ENCODE assay signal across 17 mouse cellular contexts in the genomic region with DNA sequence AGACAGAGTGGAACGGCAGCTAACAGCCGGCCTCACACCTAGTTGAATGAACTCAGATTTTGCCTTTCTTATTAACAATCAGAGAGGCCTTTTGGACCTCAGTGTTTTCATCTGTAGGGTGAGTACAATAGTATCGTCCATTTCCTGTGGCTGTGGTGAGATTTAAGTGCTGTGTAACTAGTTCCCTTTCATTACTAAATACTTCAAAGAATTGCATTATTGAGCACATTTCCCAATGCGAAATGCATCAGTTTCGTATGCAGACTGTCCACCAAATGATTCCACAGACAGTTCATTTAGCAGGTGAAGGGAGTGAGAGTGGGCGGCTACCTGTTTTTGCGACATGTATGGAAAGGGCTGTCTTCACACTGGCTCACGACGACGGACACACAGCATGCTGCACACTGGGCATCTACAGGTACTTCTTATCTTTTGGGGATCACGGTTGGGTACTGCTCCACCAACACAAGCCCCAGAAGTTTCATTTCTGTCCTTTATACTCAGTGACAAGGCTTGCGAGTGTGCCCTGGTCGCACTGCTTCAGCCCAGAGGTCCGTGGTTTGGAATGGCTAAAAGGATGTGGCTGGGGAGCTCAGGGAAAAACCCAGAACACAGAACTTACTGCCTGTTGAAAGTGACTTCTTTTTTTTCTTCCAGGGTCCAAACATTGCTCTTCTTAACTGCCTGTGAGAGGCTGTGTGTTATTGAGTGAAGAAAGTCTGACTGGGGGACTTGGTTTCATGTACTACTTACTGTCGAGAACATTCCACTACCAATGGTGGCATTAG. TPM values are rescaled to one million over a fixed set of nuclear protein-coding genes. Genes with fewer than 3 reads are reported as not detected.
"Had no signal": no experiment of that assay in that cellular context is flagged by ENCODE, and none has a peak within 500 bp of the region (broad histone marks: within the 10 kb centered on the region; RNA-seq: fewer than 3 reads in every experiment).

No protein-coding gene starts in this region.

- H3K27ac ChIP-seq: kidney, postnatal 0 days; layer of hippocampus, adult 2 months; left cerebral cortex, adult 2 months; liver, embryonic 13.5 days; midbrain, embryonic 10.5 days; midbrain, embryonic 15.5 days; neural tube, embryonic 13.5 days had no signal

- H3K4me3 ChIP-seq: layer of hippocampus, adult 2 months; left cerebral cortex, adult 2 months; liver, embryonic 13.5 days; midbrain, embryonic 10.5 days; midbrain, embryonic 15.5 days; myocyte; neural tube, embryonic 13.5 days had no signal

- H3K27me3 ChIP-seq: liver, embryonic 13.5 days; midbrain, embryonic 15.5 days; neural tube, embryonic 13.5 days had no signal

- DNase-seq: kidney, adult 2 months; kidney, postnatal 25 days; layer of hippocampus, adult 9-11 months; layer of hippocampus, postnatal 36 days; liver, embryonic 13.5 days; lung, adult 2 months; retina, postnatal 1 day; right cerebral cortex, postnatal 25 days; thymus, adult 18-20 months; thymus, postnatal 4 days had no signal

- H3K4me2 ChIP-seq: liver, embryonic 13.5 days; midbrain, embryonic 15.5 days; neural tube, embryonic 13.5 days had no signal

- H3K4me1 ChIP-seq: midbrain, embryonic 15.5 days; neural tube, embryonic 13.5 days had no signal

- H3K9me3 ChIP-seq: liver, embryonic 13.5 days; midbrain, embryonic 10.5 days; midbrain, embryonic 15.5 days; neural tube, embryonic 13.5 days had no signal

- H3K9ac ChIP-seq: liver, embryonic 13.5 days; midbrain, embryonic 15.5 days; neural tube, embryonic 13.5 days had no signal

- H3K36me3 ChIP-seq: liver, embryonic 13.5 days; midbrain, embryonic 10.5 days; midbrain, embryonic 15.5 days; neural tube, embryonic 13.5 days had no signal

RNA-seq across cellular contexts. Expression of a gene that starts 25.6 kb away (rescaled TPM):
- polyA plus RNA-seq: myocyte had no signal
